Mouse (Mus musculus): ENCODE measurements around the gene Snx33. TPM values are rescaled to one million over a fixed set of nuclear protein-coding genes. Genes with fewer than 3 reads are reported as not detected.
"Not testable (repeated sequence)": the region's sequence is repeated elsewhere in the genome, so short reads cannot be mapped to it uniquely, and the experiment has no call there.

The Snx33 gene
- total RNA-seq, 2 experiments from 2014 or later: 24.2 to 27.9 TPM

DNA sequence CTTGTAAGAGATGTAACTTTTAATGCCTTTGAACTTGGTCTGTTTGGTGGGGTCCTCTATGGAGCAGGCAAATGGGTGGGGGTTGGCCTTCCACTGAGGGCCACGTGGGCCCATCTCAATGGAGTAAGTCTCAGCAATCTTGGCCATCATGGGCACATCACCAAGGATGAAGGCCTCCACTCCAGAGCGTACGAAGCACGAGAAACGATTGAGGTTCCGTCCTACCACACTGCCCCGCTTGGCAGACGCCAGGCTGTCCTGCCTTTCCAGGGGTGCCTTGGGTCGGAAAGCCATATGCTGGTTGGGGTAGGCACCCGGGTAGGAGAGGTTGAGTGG lies 2.2 kb downstream of the Snx33 start:
- no peak for DNase-seq

DNA sequence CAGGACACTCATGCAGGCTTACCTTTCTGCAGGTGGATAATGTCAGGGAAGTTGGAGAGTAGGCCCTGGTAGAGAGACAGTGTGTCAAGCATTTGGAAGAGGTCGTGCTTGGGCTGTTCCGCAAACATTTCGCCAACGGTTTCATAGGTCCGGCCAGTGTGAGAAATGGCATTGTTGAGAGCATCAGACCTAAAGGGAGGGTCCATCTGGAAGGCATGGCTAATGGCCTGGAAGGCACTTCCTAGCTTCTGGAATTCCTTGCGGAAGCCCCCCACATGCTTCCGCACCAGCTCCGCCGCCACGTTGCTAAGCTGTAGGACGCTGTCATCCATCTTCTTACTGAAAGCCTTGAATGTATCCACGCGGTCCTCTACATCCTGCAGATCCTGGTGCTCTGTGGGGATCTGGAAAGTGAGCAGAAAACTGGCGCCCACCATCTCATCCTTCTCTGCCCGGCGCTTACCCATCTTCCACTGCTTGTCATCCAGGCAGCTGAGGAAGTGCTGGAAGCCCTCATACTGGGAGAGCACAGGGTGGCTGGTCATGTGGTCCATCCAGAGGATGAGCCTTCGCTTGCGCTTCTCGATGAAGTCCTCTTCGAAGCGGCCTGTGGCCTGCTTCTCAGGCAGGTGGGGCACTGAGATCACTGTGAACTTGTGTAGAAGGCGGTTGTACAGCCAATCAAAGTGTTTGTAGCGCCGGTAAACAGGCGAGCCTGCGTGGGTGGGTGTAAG lies 2.7 kb downstream of the Snx33 start:
- peak in 1 of 2 experiments; percentile 13 for DNase-seq

DNA sequence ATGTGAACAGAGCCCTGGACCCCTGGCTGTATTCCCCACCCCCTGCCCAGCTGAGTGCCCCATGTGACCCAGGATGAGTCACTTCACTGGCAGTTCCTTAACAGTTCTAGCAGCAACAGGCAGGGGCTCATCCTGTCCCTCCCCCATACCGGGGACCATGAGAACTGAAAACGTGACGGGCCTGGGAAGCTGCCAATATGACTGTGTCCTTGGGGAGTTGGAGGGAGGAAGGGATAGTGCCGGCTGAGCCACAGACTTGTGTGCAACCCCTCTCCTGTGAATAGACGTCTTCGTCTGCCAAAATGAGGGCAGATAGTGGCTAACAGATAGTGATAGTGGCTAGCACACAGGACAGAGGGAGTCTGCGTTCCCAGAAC lies 3.5 kb downstream of the Snx33 start:
- peak; percentile 96 for DNase-seq

DNA sequence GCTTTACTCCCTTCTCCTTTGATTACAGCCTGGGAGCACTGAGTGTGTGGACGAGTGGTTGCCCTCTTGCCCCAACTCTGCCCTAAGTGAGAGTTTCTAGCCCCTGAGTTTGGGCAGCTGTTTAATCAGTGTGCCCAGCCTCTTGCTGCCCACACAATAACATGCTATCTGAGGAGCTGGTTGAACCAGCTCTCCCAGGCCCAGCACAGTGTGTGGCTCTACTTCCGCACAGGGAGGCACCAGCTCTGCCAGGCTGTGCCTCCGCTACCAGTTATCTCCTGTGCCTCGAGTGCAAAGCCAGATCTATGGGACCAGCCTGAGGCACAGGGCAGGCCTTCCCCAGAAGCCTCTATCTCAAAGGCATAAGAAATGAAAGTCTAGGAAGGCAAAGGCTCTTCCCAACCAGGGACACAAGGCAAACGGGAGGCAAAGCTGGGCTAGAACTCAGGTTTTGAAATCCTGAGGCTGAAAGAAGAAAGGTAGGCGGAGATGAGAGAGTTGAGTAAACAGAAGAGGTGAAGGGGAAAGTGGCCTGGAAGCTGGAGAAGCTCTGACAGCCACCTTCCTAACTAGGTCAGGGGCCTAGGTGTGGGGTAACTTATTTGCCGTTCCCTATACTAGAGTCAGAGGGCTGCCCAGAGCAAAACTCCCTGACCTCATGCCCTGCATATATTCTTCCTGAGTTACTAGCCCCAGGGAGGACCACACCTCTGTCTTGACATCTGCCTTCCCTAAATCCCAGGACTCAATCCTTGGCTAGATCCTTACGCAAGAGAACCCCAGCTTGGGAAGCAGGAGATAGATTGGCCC lies 4.1 kb downstream of the Snx33 start:
- DNase-seq: peak; percentile 15 to 34

DNA sequence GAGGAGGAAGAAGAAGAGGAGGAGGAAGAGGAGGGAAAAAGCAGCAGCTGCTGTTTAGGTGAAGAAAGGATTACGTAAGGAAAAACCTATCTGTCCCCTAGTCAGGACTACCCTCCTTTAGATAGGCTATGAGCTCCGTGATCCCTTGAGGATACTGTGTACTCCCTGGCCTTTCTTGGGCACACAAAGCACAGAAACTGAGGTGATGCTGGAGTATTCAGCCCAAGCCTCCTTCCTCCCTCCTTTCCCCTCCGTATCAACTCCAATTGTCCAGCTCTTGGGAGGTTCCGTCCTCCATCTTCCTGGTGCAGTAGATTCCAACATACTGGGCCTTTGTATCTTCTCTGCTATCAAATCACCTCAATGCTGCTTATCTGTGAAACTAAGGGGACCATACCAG lies 5.4 kb downstream of the Snx33 start:
- DNase-seq: no peak

DNA sequence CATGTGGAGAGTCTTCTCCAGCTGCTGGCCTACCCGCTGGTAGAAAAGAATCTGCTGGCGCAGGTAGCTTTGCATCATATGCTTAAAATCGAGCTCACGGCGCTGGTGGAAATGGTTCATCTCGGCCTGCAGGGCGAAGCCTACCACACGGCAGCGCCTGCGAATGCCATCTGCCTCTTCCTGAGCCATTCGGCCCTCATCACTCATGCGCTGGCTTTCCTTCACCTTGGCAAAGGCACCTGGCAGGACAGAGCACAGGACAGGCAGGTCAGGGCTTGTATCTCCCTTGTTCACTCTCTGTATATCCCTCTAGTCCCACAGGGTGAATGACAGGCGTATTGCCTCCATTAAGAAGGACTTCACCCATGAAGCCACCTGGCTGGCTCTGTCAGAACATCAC lies 9.7 kb downstream of the Snx33 start:
- DNase-seq: no peak

DNA sequence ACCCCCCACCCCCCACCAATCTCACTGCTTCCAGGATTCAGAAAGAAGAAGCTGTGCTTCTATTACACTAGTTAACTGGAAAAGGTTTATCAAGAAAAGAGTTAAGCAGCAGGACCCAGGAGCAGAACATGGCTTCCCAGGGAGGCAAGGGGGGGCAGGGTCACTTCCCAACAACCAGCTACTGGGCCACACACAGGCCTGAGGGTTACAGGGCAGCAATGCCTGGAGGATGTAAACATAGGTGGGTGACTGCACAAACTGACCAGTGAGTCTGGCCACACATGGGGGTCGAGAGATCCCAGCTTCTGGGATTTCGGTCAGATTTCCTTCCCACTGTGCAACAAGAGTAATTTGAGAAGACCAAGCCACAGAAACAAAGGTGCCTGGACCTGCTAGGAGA lies 11.0 kb downstream of the Snx33 start:
- no peak for DNase-seq

DNA sequence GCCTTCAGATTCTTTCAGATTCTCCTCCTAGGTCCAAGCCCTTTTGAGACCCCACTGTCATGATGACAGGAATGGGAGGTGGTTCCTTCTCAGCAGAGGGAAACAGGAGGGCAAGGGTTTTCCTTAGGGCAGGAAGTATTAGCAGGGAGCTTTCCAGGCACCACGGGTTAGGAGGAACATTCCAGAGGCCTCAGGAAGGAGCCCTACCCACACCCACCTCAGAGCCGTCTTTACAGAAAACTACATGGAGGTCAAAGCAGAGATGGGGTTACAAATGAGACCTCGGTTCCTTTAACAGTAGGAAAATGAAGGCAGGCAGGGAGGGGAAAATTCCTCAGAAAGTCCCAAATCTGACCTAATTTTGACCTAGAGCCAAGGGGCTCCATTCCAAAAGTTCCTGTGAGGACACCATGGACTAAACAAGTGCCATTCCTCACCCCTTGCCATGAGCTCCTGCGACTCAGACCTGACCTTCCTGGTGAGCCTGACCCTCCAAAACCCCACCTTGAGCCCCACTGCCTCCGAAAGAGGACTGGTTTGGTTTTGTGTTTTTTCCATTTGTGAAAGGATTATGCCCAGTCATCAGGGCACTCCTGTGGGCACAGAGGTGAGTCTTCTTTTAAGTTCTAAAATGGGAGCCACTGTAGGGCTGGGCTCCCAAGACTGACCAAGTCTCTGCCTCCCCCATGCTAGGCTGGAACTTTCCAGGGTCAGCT lies 12.3 kb downstream of the Snx33 start:
- no peak for DNase-seq

DNA sequence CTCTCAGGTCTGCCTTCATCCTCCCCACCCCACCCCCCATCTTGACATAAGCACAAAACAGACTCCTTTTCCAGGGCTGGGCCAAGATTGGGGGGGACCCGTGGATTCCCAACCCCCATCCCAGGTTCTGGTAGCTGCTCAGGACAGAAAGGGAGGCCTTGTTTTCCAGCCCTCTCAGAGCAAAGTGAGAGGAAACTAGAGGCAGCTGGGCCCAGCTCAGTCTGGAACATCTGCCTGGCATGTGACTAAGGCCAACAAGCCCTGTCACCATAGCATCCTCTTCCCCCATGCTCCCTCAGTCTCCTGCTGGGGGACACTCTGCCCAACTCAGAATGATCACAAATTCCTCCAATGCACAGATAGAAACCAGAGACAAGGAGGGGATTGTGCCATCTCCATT lies 13.1 kb downstream of the Snx33 start:
- DNase-seq: no peak

DNA sequence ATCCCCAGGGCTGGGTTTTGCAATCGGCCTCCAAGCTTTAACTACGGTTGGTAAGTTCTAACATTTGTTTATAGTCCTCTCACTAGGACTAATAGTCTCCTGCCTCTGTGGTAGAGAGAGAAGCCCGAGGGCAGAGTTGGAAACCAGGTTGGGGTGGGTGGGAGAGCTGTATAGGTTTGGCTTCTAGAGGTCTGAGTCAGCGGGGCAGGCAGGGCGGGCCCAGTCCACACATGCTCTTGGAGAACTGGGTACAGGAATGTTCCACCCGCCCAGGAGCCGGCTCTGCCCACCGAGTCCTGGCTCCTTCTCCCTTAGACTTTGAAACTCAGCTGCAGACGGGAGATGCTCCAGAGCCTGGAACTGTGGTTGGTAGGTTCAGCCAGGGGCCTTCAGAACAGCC lies 14.2 kb downstream of the Snx33 start:
- DNase-seq: no peak

DNA sequence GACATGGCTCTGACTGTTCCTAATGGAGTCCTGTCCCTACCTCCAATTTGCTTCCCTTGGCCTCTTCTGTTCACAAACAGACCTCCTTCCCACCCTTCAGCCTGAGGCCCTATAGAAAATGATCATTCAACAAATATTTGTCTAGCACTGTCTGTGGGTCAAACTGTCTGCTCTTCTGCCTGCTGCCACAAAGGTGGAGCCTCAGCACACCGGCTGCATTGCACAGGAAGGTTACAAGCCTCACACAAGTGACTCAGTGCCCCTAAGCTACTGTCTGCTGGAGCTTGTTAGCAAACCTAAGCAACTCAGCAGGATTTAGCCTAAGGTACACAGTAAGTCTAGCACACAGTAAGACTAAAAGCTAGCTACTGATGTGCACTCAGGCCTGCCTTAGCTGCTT lies 17.2 kb downstream of the Snx33 start:
- DNase-seq: no peak

DNA sequence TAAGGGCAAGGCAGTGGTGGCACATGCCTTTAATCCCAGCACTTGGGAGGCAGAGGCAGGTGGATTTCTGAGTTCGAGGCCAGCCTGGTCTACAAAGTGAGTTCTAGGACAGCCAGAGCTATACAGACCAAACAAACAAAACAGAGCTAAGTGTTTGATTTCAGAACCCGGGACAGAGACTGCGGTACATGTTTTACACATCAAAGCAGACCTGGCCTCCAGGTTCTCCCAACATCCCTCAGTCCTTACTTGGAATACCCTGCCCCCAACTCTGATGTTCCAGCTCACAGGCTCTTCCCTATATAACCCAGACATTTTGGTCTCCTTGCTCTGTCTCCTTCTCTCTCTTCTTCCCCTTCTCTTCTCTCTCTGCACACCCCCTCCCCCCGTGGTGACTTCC lies 18.2 kb downstream of the Snx33 start:
- not testable (repeated sequence) for DNase-seq

DNA sequence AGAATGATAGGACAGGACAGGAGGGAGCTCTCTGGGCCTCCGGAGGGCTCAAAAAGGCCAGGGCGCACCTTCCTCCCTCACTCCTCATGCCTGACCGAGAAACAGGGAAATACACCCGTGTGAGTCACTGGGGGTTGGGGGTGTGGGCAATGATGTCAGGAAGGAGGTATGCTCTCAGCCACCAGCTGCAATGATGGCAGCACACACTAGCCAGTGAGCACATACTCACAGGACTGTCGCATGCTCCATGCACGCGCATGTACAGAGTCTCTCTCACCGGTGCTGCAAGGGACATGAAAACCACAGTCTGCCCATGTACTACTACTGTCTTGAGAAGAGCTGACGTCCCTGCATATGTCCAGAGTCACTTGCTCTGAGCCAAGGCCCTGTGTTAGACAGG lies 20.6 kb downstream of the Snx33 start:
- peak in 1 of 2 experiments; percentile 62 for DNase-seq

DNA sequence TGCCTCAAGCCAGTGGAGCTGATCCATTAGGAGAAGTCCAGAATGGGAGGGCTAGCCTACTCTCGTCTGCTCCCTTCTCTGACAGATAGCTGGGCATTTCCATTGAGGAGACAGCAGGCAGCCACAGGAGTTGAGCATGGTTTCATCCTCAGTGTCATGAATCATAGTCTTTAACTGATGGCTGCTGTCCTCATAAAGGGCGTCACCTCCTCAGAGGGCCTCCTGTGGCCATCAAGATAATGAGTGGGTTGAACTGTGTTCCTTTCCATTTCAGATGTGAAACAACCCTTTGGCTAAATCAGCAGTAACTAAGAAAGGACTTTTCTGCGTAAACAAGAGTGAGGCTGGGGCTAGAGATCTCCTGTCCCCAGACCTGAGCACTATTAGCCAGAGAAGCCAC lies 24.5 kb downstream of the Snx33 start:
- no peak for DNase-seq

DNA sequence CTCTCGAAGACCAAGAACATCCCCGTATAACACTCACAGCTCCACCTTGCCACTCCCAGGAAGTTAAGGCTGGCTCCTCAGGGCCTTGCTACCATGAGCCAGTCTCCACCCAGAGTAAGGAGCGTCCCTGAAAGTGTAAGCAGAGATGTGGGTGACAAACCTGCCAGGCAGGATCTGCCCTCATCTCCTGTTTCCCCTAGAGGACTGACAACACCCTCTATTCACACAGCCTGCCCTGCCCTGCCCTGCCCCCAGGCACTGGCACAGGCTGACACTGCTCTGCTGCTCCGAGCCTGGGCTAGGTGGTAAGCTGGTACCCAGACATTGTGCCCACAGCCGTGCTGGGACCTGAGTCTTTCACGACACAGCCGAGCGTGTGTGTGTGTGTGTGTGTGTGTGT lies 27.0 kb downstream of the Snx33 start:
- DNase-seq: no peak

DNA sequence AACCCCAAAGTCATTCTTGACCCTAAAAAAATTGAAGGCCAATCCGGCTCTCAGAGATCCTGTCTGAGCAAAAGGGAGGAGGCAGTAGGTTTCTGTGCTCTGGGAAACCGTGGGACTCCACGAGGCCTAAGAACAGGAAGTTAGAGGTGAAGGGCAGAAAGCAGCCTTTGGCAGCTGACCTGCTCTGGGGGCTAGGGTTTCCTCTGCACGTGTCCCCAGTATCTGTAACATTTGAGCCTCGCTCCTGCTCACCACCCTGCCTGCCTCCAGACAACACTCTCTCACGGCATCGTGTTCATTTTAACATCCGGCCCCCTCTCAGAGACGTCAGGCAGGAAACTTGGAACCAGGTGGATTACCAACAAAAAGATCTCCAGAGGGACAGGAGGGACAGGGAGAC lies 27.6 kb downstream of the Snx33 start:
- DNase-seq: no peak

DNA sequence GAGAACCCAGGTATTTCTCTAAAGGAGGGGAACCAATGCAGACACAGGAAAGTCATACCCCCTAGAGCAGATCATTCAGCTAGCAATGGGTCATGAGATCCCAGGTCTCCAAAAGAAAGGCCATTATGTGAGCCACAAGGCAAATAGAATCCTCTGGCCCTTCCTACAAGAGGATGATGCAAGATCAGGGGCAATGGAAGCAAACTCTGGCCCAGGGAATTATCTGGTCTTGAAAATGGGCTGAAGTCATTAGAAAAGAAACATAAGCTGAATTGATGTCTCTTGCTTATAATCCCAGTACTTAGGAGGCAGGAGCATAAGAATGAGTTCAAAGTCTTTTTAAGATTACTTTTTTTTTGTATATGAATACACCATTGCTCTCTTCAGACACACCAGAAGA lies 28.1 kb downstream of the Snx33 start:
- no peak for DNase-seq

DNA sequence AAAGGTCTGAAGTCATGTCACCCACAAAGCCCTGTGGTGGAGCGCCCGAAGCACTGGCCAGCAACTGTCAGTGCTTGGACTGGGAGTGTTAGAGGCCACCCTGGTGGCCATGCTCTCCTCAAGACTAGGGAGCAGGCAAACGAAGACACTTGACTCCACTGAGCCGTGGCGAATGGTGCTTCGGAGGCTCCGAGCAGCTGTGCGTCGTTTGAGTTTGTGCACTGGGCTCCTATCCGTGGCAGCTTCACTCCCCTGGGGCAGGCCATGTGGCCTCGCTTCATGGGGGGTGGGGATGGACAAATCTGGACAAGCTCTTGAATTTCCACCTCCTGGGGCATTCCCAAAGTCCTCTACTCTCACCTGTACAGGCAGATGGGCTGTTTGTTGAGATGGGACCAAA lies 28.8 kb downstream of the Snx33 start:
- no peak for DNase-seq

DNA sequence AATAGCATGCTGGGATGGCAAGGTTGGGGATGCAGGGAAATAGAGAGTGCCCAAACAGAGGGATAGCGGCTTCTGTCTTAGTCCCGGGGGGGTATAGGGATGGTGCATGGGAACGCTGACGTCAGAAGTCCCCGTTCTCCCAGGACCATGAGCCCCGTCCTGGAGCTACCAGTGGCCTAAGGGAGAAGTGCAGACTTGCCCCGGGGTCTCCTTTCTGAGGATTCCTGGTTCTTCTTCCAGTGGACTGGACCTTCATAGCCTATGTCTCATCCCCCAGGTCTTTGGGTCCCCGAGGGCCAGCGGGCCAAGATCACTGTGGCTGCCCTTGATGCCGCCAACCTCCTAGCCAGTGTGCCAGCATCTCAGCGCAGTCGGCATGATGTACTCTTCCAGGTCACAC lies 31.4 kb downstream of the Snx33 start:
- DNase-seq: no peak

DNA sequence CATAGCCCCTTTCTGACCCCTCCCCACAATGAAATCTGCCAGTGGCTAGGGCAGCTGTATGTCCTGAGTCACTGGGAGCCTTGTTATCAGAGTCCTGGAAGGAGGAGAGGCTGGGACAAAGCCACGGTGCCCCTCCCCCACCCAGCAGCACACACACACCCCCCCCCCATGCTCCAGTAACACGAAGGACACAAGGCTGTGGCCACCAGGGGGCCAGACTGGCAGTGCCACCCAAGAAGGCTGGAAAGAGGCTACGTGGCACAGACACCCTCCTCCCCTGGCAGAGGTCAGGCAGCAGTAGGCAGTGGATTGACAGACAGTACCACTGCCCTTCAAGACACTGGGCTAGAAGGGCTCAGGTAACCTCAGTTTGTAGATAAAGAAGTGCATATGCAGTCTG lies 34.2 kb downstream of the Snx33 start:
- peak; percentile 54 to 71 for DNase-seq

DNA sequence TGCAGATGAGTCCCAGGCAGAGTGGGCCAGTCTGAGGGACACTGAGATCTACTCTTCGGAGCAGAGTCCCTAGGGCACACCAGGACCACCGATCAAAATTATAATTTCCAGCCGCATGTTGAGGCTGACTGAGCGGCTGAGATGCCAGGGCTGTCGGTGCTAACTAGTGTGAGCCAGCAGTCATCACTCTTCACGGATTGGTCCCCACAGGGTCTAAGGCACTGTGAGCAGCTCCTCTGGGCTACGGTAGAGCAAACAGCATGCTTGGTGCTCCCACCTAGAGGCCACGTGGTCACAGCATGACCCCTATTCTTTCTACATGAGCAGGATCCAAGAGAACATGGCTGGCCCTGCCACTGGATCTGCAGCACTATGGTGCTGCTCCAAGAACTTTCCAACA lies 34.9 kb downstream of the Snx33 start:
- no peak for DNase-seq

DNA sequence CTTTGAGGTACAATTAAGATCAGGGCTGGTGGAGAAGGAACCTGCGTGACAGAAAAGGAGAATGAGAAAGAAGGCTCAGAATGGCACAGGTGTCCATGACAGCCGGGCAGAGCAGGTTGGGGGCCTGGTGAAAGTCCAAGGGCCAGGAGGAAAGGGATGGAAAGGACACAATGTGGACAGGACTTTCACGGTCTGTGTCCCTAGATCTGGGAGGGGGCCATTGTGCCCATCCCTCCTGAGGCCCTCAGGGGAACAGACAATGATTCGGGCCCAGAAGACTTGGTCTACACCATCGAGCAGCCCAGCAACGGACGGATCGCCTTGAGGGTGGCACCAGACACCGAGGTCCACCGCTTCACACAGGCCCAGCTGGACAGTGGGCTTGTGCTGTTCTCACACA lies 36.1 kb downstream of the Snx33 start:
- DNase-seq: no peak

DNA sequence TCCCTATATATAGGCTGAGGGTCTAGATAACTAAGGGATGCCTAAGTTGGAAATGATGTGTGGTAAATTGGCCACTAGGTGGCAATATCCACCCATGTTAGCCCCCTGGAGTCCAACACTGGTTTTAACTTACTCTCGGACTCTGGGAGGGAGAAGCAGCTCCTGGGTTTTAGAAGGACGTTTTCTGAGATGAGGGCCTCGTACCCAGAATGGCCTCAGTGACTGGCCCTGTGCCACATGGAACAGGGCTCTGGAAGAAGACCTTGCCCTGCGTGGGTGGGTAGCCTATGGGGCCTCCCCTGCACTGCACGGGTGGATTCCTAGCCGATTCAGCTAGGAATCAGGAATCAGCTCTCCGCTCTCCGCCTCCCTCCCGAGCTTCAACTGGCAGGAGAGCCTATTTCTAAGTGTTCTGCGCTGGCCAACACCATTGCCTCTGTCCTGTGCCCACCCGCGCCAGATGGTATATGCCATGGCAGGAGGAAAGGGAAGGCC lies 36.6 kb downstream of the Snx33 start:
- DNase-seq: peak; percentile 62 to 69

All from adrenal gland, postnatal 36 days (tissue).